Mouse (Mus musculus): ENCODE measurements around the gene Endod1.

- TF ChIP-seq REST (IDR thresholded peaks at IDR 0.05; ENCODE audit: insufficient read depth, insufficient read length) (no peak), POLR2A (IDR thresholded peaks at IDR 0.05; ENCODE audit: insufficient read length, low read depth) (no peak), E2F4 (IDR thresholded peaks at IDR 0.05; ENCODE audit: insufficient read depth) (no peak), POLR2AphosphoS2 (IDR thresholded peaks at IDR 0.05; ENCODE audit: insufficient read length, low read depth) (no peak), USF1 (IDR thresholded peaks at IDR 0.05; ENCODE audit: low read depth) (no peak)
Observed at GRCm38 (mm10) chr9:14367850-14368249, 13.5 kb downstream of the Endod1 start.
